Mouse (Mus musculus) intestine, embryonic 16.5 days (tissue): ENCODE measurements around the gene 3110040N11Rik. TPM values are rescaled to one million over a fixed set of nuclear protein-coding genes. Genes with fewer than 3 reads are reported as not detected.
"Not testable (repeated sequence)": the region's sequence is repeated elsewhere in the genome, so short reads cannot be mapped to it uniquely, and the experiment has no call there.

Experiments
- ATAC-seq: fragments of 200-750 bp; cut with Nextera tagmentation; 2 replicates; pipeline ENCODE4 v1.8.0; 2017; ENCODE audit warnings: moderate TSS enrichment, moderate library complexity
- H3K27ac ChIP-seq: fragments of 300-500 bp; sonication (generic); 2 replicates; pipeline ENCODE4 v1.5.1; 2014; ENCODE audit warnings: mild to moderate bottlenecking, low read length
- H3K27me3 ChIP-seq: fragments of 300-500 bp; sonication (generic); replicated peaks from 2 replicates; pipeline ENCODE4 v1.6.1; 2014; ENCODE audit warnings: low read length, control low read depth, mixed read lengths; ENCODE audit not compliant: control insufficient read depth, insufficient read depth
- H3K36me3 ChIP-seq: fragments of 300-500 bp; sonication (generic); 2 replicates; pipeline ENCODE4 v1.6.1; 2014; ENCODE audit warnings: low read length, control low read depth; ENCODE audit not compliant: control insufficient read depth, insufficient read depth
- H3K4me1 ChIP-seq: fragments of 300-500 bp; sonication (generic); 2 replicates; pipeline ENCODE4 v1.6.1; 2014; ENCODE audit warnings: low read length, control low read depth, mixed read lengths; ENCODE audit not compliant: control insufficient read depth, insufficient read depth
- H3K4me2 ChIP-seq: fragments of 300-500 bp; sonication (generic); 2 replicates; pipeline ENCODE4 v1.6.1; 2014; ENCODE audit warnings: low read depth, low read length, control low read depth
- H3K4me3 ChIP-seq: fragments of 300-500 bp; sonication (generic); 2 replicates; pipeline ENCODE4 v1.5.1; 2014; ENCODE audit warnings: mild to moderate bottlenecking, low read length
- H3K9ac ChIP-seq: fragments of 300-500 bp; sonication (generic); 2 replicates; pipeline ENCODE4 v1.6.1; 2014; ENCODE audit warnings: low read depth, low read length
- H3K9me3 ChIP-seq: fragments of 300-500 bp; sonication (generic); 2 replicates; pipeline ENCODE4 v1.6.1; 2016; ENCODE audit warnings: low read length, control low read depth; ENCODE audit not compliant: control insufficient read depth
- WGBS: fragments of 180-500 bp; shearing (Covaris S2); extraction: QIAGEN DNeasy Blood & Tissue Kit; methylation state at CpG from one replicate; pipeline ENCODE4 v1.1.7; 2014; 5-methylcytosine and 5-hydroxymethylcytosine counted together
- polyA plus RNA-seq: library from polyadenylated mRNA; unstranded; fragments of >200 nt; fragmentation: Nextera tagmentation; extraction: Ambion mirVana; gene quantifications from 2 replicates; pipeline ENCODE4 v1.2.1, GENCODE M21; 2015

3110040N11Rik gene
- 56.3 and 59.6 TPM in 2 replicates for polyA plus RNA-seq

- H3K4me1 ChIP-seq, result peaks cover 10% of the 10 kb centered on the region
- H3K27ac ChIP-seq, result peak within 1 kb of the TSS; percentile 99
- H3K9ac ChIP-seq, result peak within 1 kb of the TSS; percentile 87
- peak within 1 kb of the TSS; percentile 76 for H3K4me2 ChIP-seq
- peaks cover 5% of the 10 kb centered on the region; the same call in 1 of the 2 replicates for H3K36me3 ChIP-seq
- no peaks in the 10 kb centered on the region for H3K27me3 ChIP-seq
- peak; percentile 97 for ATAC-seq
- under 1% methylated on average over 38 of the region's 38 CpGs for WGBS
- H3K9me3 ChIP-seq, result no peaks in the 10 kb centered on the region
- peak within 1 kb of the TSS; percentile 76 for H3K4me3 ChIP-seq
Observed at GRCm38 (mm10) chr7:81789095-81789757, at the start of gene 3110040N11Rik. Gene 3110040N11Rik, minus strand, starts transcription at chr7:81789478.

- not testable (repeated sequence) for H3K4me1 ChIP-seq, H3K4me2 ChIP-seq, ATAC-seq, H3K27me3 ChIP-seq, H3K27ac ChIP-seq, H3K9me3 ChIP-seq, H3K4me3 ChIP-seq, H3K36me3 ChIP-seq, H3K9ac ChIP-seq
- WGBS, result 85% methylated on average over 5 of the region's 5 CpGs
Observed at GRCm38 (mm10) chr7:81837771-81838170, 48.5 kb upstream of the 3110040N11Rik start.

GRCm38 (mm10) chr7:81835430-81835829 is 46.2 kb upstream of the 3110040N11Rik start:
- Histone ChIP-seq H3K4me1 (no peaks in the 10 kb centered on the region), H3K36me3 (no peaks in the 10 kb centered on the region), H3K4me2 (no peak overlapping the region), H3K27me3 (no peaks in the 10 kb centered on the region), H3K9ac (no peak overlapping the region), H3K9me3 (no peaks in the 10 kb centered on the region), H3K4me3 (no peak overlapping the region), H3K27ac (no peak overlapping the region)
- no peak for ATAC-seq
- WGBS, result 90% methylated on average over 5 of the region's 5 CpGs

- no peak for ATAC-seq
- Histone ChIP-seq H3K27me3 (no peaks in the 10 kb centered on the region), H3K27ac (no peak overlapping the region), H3K4me2 (no peak overlapping the region), H3K9me3 (no peaks in the 10 kb centered on the region), H3K4me1 (peaks cover 3% of the 10 kb centered on the region; the same call in 1 of the 2 replicates), H3K9ac (no peak overlapping the region), H3K36me3 (no peaks in the 10 kb centered on the region), H3K4me3 (no peak overlapping the region)
Observed at GRCm38 (mm10) chr7:81834847-81835246, 45.6 kb upstream of the 3110040N11Rik start.

- WGBS, result under 1% methylated on average over 49 of the region's 58 CpGs
Observed at GRCm38 (mm10) chr7:81829379-81829894, 40.2 kb upstream of the 3110040N11Rik start, which contains the start of gene Btbd1. Gene Btbd1, minus strand, starts transcription at chr7:81829431.

GRCm38 (mm10) chr7:81828681-81829378 is 39.6 kb upstream of the 3110040N11Rik start:
- no peaks in the 10 kb centered on the region for H3K36me3 ChIP-seq

More at GRCm38 (mm10) chr7:81829379-81829894, 40.2 kb upstream of the 3110040N11Rik start, which contains the start of gene Btbd1:
- peak within 1 kb of the TSS; percentile 92 for H3K9ac ChIP-seq
- ATAC-seq, result peak; percentile 93
- H3K36me3 ChIP-seq, result no peaks in the 10 kb centered on the region
- no peaks in the 10 kb centered on the region for H3K27me3 ChIP-seq
- peaks cover 26% of the 10 kb centered on the region for H3K4me1 ChIP-seq
- peak within 1 kb of the TSS; percentile 83 for H3K4me2 ChIP-seq
- H3K9me3 ChIP-seq, result no peaks in the 10 kb centered on the region
- peak within 1 kb of the TSS; percentile 82 for H3K4me3 ChIP-seq
- H3K27ac ChIP-seq, result peak within 1 kb of the TSS; percentile 94

GRCm38 (mm10) chr7:81827806-81828667 is 38.8 kb upstream of the 3110040N11Rik start:
- ATAC-seq, result peak; percentile 5; the same call in 1 of the 2 replicates
- Histone ChIP-seq H3K27me3 (no peaks in the 10 kb centered on the region), H3K4me1 (peaks cover 30% of the 10 kb centered on the region), H3K9me3 (no peaks in the 10 kb centered on the region), H3K4me3 (peak overlapping the region; percentile 82), H3K36me3 (no peaks in the 10 kb centered on the region), H3K4me2 (peak overlapping the region; percentile 83), H3K9ac (peak overlapping the region; percentile 92), H3K27ac (peak overlapping the region; percentile 94)
- 22% methylated on average over 17 of the region's 17 CpGs for WGBS

More at GRCm38 (mm10) chr7:81828681-81829378, 39.6 kb upstream of the 3110040N11Rik start:
- H3K4me3 ChIP-seq, result peak overlapping the region; percentile 82
- no peaks in the 10 kb centered on the region for H3K27me3 ChIP-seq
- H3K4me1 ChIP-seq, result peaks cover 30% of the 10 kb centered on the region
- H3K9ac ChIP-seq, result peak overlapping the region; percentile 92
- peak; percentile 71 for ATAC-seq
- no peaks in the 10 kb centered on the region for H3K9me3 ChIP-seq
- H3K4me2 ChIP-seq, result peak overlapping the region; percentile 83
- H3K27ac ChIP-seq, result peak overlapping the region; percentile 94
- WGBS, result under 1% methylated on average over 76 of the region's 91 CpGs

GRCm38 (mm10) chr7:81825381-81825780 is 36.1 kb upstream of the 3110040N11Rik start:
- Histone ChIP-seq H3K27ac (no peak overlapping the region), H3K9me3 (no peaks in the 10 kb centered on the region), H3K27me3 (no peaks in the 10 kb centered on the region), H3K9ac (no peak overlapping the region), H3K4me2 (peak overlapping the region; percentile 26; the same call in 1 of the 2 replicates), H3K36me3 (no peaks in the 10 kb centered on the region), H3K4me3 (no peak overlapping the region), H3K4me1 (peaks cover 30% of the 10 kb centered on the region)
- no peak for ATAC-seq
- 28% methylated on average over 3 of the region's 3 CpGs for WGBS
